Mouse (Mus musculus) kidney, adult 8-10 months (tissue): ENCODE results near the gene Piwil1.

Source experiments
- DNase-seq, 2 experiments: peaks; one replicate each; pipeline ENCODE4 v3.0.0; 2022

Piwil1 gene

DNA sequence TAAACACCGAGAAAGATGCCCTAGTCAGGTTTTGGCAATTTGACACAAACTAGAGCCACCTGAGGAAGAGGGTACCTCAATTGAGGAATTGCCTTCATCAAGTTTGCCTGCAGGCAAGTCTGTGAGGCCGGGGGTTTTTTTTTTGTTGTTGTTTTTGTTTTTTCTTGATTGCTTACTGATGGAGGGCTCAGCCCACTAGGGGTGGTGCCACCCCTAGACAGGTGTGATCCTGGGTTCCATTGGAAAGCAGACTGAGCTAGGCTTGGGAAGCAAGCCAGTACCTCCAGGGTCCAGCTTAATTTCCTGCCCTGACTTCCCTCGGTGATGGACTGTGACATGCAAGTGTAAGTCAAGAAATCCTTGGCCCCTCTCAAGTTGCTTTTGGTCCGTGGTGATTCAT, at the start of gene Piwil1:
TSS of gene Piwil1 (plus strand) at position 301 of the 400 bp plus-strand sequence.
- no peak for DNase-seq

- DNase-seq = no peak
Measured at GRCm38 (mm10) chr5:128656496-128657135, 45.7 kb upstream of the Piwil1 start.

DNA sequence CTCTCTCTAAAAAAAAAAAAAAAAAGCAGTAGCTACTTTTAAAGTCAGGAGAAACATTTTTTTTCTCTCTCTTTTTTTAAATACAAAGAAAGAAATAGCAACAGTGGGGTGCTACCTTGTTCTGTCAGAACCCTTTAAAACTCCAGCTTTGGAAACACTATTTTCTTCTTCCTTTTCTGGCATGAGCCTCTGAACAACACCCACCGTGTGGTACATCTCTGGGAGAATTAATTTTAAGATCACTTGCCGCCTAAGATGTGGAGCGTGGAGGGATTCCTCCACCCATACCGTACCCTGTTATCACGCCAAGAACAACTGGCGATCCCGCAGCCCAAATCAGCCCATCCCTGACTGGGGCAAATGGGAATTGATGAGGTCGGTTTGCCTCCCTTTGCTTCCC, 42.2 kb upstream of the Piwil1 start:
- DNase-seq = no peak

- DNase-seq = no peak
Measured at GRCm38 (mm10) chr5:128662881-128663280, 39.4 kb upstream of the Piwil1 start.

DNA sequence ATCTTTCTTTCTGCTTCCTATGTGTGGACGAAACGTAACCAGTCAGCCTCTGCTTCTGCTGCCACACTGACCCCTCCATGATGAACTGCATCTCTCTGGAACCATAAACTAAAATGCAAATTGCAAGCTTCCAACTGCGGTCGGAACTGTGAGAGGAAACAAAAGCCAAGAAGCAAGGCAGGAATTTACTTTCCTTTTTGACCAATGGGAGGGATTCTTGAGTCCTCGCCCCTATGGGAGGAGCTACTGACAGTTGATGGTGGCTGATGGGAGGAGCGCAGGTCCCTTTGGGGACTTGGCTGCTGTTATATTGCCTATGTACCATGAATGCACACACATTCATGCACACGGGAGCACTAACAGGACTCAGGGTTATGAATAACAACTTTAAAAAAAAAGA, 38.3 kb upstream of the Piwil1 start:
- DNase-seq = no peak

DNA sequence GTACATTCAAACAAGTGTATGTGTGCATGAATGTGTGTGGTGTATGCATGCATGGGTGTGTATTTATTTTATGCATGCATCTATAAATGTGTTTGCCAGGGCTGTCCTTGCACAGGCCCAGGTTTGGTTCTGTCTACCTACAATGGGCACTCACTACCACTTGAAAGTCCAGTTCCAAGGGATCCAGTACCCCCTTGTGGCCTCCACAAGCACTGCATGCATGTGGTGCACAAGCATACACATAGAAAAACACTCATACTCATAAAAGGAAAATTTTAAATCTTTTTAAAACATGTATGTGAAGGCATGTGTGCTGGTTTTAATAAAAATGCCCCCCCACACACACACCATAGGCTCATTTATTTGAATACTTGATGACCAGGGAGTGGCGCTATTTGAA, 37.3 kb upstream of the Piwil1 start:
- DNase-seq = no peak

GRCm38 (mm10) chr5:128667303-128667702, 35.0 kb upstream of the Piwil1 start:
- DNase-seq = no peak

GRCm38 (mm10) chr5:128674124-128674523, 28.2 kb upstream of the Piwil1 start:
- DNase-seq = no peak

- DNase-seq = no peak
Measured at GRCm38 (mm10) chr5:128677373-128677772, 25.0 kb upstream of the Piwil1 start.

- no peak for DNase-seq
Measured at GRCm38 (mm10) chr5:128677861-128678260, 24.5 kb upstream of the Piwil1 start.

- DNase-seq = peak in 1 of 2 experiments; percentile 6
Measured at GRCm38 (mm10) chr5:128681456-128681855, 20.9 kb upstream of the Piwil1 start.

- DNase-seq = no peak
Measured at GRCm38 (mm10) chr5:128684192-128684591, 18.1 kb upstream of the Piwil1 start.

GRCm38 (mm10) chr5:128684621-128685020, 17.7 kb upstream of the Piwil1 start:
- no peak for DNase-seq

DNA sequence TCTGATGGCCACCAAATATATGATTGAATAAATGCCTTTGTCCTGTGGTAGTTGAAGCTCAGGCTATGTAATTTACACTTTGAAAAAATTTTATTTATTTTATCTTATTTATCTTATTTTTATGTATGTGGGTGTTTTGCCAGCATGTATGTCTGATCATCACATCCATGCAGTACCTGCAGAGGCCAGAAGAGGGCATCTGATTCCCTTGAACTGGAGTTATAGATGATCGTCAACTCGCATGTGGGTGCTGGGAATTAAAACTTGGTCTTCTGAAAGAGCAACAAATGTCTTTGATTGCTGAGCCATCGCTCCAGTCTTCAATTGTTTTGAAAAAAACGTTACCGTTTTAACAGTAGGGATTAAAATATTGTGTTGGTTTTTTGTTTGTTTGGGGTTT, 15.2 kb upstream of the Piwil1 start:
- no peak for DNase-seq

DNA sequence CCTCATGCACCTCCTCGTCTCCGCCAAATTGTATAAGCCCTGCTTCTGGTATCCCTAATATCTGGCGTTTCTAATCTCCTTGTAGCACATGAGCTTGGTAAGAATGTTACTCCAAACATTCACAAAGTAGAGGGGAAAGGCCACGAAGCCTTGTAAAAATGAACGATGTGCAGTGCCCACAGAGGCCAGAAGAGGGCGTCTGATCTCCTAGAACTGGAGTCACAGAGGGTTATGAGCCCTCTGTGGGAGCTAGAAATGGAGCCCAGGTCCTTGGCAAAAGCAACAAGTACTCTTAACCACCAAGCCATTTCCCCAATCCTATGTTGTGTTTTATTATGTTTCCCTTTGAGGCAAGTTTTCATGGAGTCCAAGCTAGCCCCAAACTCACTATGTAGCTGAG, 8.2 kb upstream of the Piwil1 start:
- no peak for DNase-seq

DNA sequence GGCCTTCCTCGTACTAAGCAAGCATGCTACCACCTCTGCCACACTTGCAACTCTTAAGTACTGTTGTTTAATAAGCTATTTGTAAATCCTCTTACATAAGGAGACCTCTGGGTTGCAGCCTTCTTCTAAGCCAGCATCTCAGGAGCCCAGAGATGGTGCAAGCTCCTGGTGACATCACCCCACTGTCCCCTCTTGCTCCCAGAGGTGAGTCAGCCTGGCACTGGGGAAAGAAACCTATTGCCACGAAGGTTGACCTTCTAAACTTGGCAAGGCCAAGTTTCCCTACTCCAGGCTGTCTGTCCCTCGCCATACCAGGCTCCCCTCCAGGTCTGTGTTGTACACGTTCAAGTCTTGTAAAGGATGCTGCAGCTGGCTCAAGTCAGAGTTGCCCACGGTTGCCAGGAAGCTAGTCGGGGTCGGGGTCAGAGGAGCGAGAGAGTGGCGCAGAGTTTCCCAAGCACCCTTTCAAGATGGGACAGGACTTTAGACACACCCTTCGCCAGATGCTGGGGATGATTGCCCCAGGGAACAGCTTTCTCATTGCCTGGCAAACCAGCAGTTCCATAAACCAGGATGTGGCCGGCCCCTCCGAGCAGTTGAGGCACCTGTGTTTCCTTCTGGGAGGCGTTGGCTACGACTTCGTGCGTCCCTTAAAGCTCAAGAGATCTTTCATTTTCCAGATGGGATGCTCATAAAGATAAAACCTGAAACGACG, 7.6 kb upstream of the Piwil1 start:
- no peak for DNase-seq

DNA sequence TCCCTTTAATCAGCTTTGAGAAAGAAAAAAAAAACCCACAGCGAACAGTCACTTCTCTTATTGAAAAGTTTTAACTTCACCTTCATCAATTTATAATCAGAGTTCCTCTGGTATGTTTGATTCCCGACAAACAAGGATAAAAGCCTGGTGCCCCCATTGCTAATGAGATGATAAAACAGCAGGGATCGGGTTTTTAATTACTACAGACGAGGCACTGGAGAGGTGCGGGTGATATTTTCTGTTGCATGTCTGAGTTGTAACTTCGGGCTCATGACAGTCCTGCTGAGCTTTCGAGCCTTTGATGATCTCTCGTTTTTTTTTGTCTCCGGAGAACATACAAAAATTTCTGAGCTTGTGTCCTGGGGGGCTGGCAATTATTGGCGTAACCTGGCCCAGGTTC, 5.5 kb upstream of the Piwil1 start:
- no peak for DNase-seq

- DNase-seq = no peak
Measured at GRCm38 (mm10) chr5:128700716-128701115, 1.6 kb upstream of the Piwil1 start.

DNA sequence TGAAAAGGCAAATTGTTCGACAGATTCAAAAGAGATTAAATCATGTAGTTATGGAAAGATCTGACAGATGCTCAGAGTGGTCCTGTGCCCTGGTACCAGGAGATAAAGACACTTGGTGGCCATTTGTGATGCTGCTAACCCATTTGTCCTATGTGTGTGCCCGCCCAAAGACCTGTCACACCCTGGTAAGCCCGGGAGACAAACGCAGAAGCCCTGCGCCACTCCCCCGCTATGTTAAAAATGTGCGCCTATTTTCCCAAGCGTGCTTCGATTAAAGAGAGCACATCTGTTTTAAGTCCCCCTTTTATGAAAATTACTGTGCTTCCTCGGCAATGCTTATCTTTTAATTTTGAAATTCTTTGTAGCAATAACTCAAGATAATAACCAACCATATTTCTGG, 1.4 kb downstream of the Piwil1 start:
- no peak for DNase-seq

DNA sequence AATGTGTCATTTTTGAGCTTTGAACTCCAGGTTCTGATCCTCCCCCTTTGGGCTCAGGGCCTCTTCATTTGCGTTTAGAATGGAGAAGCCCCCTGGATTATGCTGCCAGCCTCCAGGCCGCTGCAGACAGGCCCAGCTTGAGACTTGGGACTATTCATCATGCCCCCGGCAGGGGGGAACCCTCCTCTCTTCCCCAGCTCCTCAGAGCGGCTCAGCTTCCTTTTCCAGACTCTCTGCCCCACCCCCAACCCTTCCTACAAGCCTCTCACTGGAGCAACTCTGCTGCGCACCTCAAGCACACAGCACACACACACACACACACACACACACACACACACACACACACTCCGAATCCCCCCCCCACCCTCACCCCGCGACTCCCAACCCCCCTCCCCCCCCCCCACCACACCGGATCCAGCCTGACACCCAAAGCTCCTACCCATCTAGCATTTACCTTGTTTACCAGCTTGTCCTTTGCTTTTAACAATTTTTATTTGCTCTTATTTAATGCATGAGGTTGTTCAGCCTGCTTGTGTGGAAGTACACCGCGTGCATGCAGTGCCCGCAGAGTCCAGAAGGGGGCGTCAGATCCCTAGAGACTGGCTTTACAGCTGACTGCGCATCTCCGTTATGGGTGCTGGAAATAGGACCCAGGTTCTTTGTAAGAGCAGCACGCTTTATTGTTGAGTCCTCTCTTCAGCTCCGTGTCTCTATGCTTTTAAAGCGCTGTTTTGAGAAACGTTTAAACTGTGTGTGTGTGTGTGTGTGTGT, 2.0 kb downstream of the Piwil1 start:
- DNase-seq = no peak

- no peak for DNase-seq
Measured at GRCm38 (mm10) chr5:128706467-128706866, 4.1 kb downstream of the Piwil1 start.

GRCm38 (mm10) chr5:128707271-128707670, 4.9 kb downstream of the Piwil1 start:
- DNase-seq = no peak

- no peak for DNase-seq
Measured at GRCm38 (mm10) chr5:128708929-128709328, 6.6 kb downstream of the Piwil1 start.

DNA sequence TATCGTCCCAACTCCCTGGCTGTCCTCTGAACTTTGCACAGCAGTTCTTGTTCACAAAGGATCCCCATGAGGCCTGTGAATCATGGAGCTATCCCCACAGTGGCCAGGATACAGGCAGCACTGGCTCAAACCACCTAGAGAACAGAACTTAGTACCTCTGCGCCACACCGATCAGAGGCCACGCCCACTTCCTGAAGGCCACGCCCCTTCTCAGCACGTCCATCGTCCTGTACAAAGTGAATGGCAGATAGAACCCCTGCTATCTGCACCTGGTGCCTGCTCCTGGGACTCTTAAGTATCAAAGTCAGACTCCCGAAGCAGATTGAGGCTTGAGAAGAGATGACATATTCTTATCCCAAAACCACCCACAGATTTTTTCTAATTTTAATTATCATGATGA, 8.3 kb downstream of the Piwil1 start:
- no peak for DNase-seq
